ENCODE assay signal across 12 mouse cellular contexts in genomic region chr6:148972059-148972848, GRCm38 (mm10). TPM values are rescaled to one million over a fixed set of nuclear protein-coding genes. Genes with fewer than 3 reads are reported as not detected.
DNase-seq lines count a peak whose midpoint lies in the region; ATAC-seq and TF ChIP-seq lines count a peak whose summit lies in the region.
"Had no signal": no experiment of that assay in that cellular context is flagged by ENCODE, and none has a peak within 500 bp of the region (broad histone marks: within the 10 kb centered on the region; RNA-seq: fewer than 3 reads in every experiment).

No protein-coding gene starts in this region.

- H3K4me2 ChIP-seq in intestine, postnatal 0 days (replicated peaks; ENCODE audit: low read depth) = no peak overlapping the region
- H3K4me2 ChIP-seq: forebrain, embryonic 12.5 days had no signal

- 28% methylated on average over 9 of the region's 9 CpGs for WGBS in kidney, adult 2 months
- 38% methylated on average over 9 of the region's 9 CpGs for WGBS in intestine, postnatal 0 days

- TF ChIP-seq POLR2A in kidney, adult 2 months (IDR thresholded peaks at IDR 0.05; ENCODE audit: low read depth, low read length) = no peak

- peaks cover 9% of the 10 kb centered on the region; the same call in 1 of the 2 replicates for H3K4me1 ChIP-seq in kidney, adult 2 months (ENCODE audit: control insufficient read depth, insufficient read depth, low read length)
- H3K4me1 ChIP-seq in intestine, postnatal 0 days (replicated peaks; ENCODE audit: control insufficient read depth, insufficient read depth, low read length) = peaks cover 4% of the 10 kb centered on the region; the same call in 1 of the 2 replicates

- H3K4me3 ChIP-seq in kidney, adult 2 months (ENCODE audit: insufficient read depth, low read depth, low read length) = no peak overlapping the region
- H3K4me3 ChIP-seq in intestine, postnatal 0 days (ENCODE audit: low read depth, low read length) = no peak overlapping the region
- H3K4me3 ChIP-seq: forebrain, embryonic 12.5 days; myocyte had no signal

- TF ChIP-seq CTCF in kidney, adult 2 months (conservative IDR thresholded peaks at IDR 0.05; ENCODE audit: insufficient read depth, insufficient read length, low read depth, low read length) = no peak
- no peak for TF ChIP-seq CTCF in Patski (IDR thresholded peaks at IDR 0.05)
- no peak for TF ChIP-seq CTCF in intestine, postnatal 0 days (IDR thresholded peaks at IDR 0.05; ENCODE audit: low read depth)

- no peak overlapping the region for H3K9ac ChIP-seq in intestine, postnatal 0 days (ENCODE audit: low read depth, low read length)
- H3K9ac ChIP-seq: forebrain, embryonic 12.5 days; liver, embryonic 14.5 days had no signal

- peak; percentile 20 for DNase-seq in embryo, embryonic 10 days (ENCODE audit: low spot score)
- DNase-seq in embryo, embryonic 10.5 days (ENCODE audit: low spot score) = no peak
- peak; percentile 6 for DNase-seq in kidney, adult 2 months
- no peak for DNase-seq in kidney, postnatal 25 days
- DNase-seq in Patski (ENCODE audit: low read depth, low spot score) = peak; percentile 49
- no peak for DNase-seq in testis, postnatal 10 days (ENCODE audit: low spot score)
- DNase-seq in T-cell, adult 2 months (ENCODE audit: low spot score) = no peak
- DNase-seq: cerebellum, postnatal 36 days had no signal

- POLR2A ChIA-PET in Patski (lab: Charles Lee) = interaction anchor here (0.7 kb wide), 2 partner anchors 26 to 35 kb away, joined by 3 to 4 read pairs; partner anchors contain the start of gene Sinhcaf

- ATAC-seq in Patski = peak; percentile 88
- ATAC-seq in intestine, postnatal 0 days = no peak

- CTCF ChIA-PET in Patski (lab: Charles Lee) = interaction anchor here (1.5 to 4.2 kb wide), 2 partner anchors 20 to 34 kb away, joined by 3 to 25 read pairs; no protein-coding TSS in a partner anchor

- no peaks in the 10 kb centered on the region for H3K36me3 ChIP-seq in kidney, adult 2 months (ENCODE audit: control insufficient read depth, insufficient read depth, low read length)
- no peaks in the 10 kb centered on the region for H3K36me3 ChIP-seq in intestine, postnatal 0 days (ENCODE audit: control insufficient read depth, insufficient read depth)
- H3K36me3 ChIP-seq: forebrain, embryonic 12.5 days had no signal

- peak overlapping the region; percentile 39; the same call in 1 of the 2 replicates for H3K27ac ChIP-seq in kidney, adult 2 months (ENCODE audit: insufficient read depth, low read depth, low read length)
- H3K27ac ChIP-seq in intestine, postnatal 0 days (ENCODE audit: low read depth, low read length) = peak overlapping the region; percentile 61
- H3K27ac ChIP-seq: forebrain, embryonic 12.5 days; liver, embryonic 14.5 days had no signal

- H3K27me3 ChIP-seq in kidney, adult 2 months (replicated peaks; ENCODE audit: control insufficient read depth, insufficient read depth, low read length) = no peaks in the 10 kb centered on the region
- no peaks in the 10 kb centered on the region for H3K27me3 ChIP-seq in Patski
- no peaks in the 10 kb centered on the region for H3K27me3 ChIP-seq in intestine, postnatal 0 days (replicated peaks; ENCODE audit: control insufficient read depth, insufficient read depth, low read length)
- H3K27me3 ChIP-seq: forebrain, embryonic 12.5 days had no signal

- in situ Hi-C loops in Patski (cut with MboI; ENCODE audit: low pct_unique_long_range_greater_than_20kb) = no loop called here

- H3K9me3 ChIP-seq in intestine, postnatal 0 days (ENCODE audit: control insufficient read depth) = no peaks in the 10 kb centered on the region
- H3K9me3 ChIP-seq: forebrain, embryonic 12.5 days had no signal

RNA-seq across cellular contexts. Expression of gene Sinhcaf, which starts 26.0 kb away (rescaled TPM):
- polyA plus RNA-seq in kidney, adult 2 months (2012; rRNA removed) = 2.4 and 4.4 TPM in 2 replicates
- polyA plus RNA-seq in Patski (2021) = 72.4 TPM
- 22.2 and 23.0 TPM in 2 replicates for polyA plus RNA-seq in intestine, postnatal 0 days (2015; fragmentation: Nextera tagmentation; extraction: Ambion mirVana)

Comparison
In these comparisons a context has a peak if more than half of its experiments do, and no peak if none do; other contexts are left out.
1. DNase-seq: peak in embryo, embryonic 10 days (single experiment), kidney, adult 2 months (single experiment) and Patski (single experiment); none in embryo, embryonic 10.5 days (single experiment), kidney, postnatal 25 days (0 of 2), testis, postnatal 10 days (single experiment) and T-cell, adult 2 months (single experiment).